8 mouse cellular contexts compared by ENCODE assay signal in the genomic region with DNA sequence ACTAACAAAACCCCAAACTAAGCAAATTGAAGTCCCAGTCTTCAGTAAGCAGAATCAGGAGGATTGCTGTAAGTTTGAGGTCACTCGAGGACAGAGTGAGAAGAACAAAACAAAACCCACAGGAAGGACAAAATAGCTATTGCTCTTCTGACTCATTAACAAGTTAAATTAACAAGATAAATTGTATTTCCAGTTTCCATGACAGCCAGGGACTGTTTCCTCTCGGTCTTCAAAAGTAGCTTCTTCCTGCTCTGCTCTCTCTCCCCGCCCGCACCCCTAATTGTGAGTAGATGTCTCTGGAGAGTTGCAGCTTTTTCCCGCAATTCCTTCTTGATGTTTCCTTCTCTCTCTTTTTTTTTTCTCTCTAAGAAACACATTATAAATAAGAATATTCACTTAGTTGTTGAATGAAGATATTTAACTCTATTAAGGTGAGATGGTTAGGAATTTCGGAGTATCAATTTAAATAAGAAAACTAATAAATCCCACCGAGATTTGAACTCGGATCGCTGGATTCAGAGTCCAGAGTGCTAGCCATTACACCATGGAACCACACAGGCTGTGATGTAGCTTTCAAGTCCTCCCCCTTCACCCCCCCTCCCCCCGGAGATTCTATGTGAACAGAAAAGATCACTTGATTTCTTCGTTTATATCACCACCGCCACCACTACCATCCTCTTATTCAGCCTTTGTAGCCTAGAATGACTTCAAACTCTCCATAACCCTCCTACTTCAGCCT. TPM values are rescaled to one million over a fixed set of nuclear protein-coding genes. Genes with fewer than 3 reads are reported as not detected.
DNase-seq lines count a peak whose midpoint lies in the region; ATAC-seq lines count a peak whose summit lies in the region.

No protein-coding gene starts in this region.

- H3K36me3 ChIP-seq in forebrain, embryonic 10.5 days (replicated peaks), result no peaks in the 10 kb centered on the region

- peak overlapping the region; percentile 58 for H3K4me3 ChIP-seq in forebrain, embryonic 10.5 days

- DNase-seq in cerebellum, postnatal 14 days, result peak; percentile 28 to 50
- no peak for DNase-seq in cerebellum, adult 18-20 months
- peak; percentile 78 for DNase-seq in forebrain, embryonic 10.5 days (ENCODE audit: extremely low spot score, low spot score)
- peak; percentile 70 for DNase-seq in liver
- DNase-seq in retina, postnatal 1 day, result peak; percentile 78
- DNase-seq in right cerebral cortex, postnatal 36 days (ENCODE audit: low spot score in 2 of 2), result no peak
- no peak for DNase-seq in urinary bladder, postnatal 14 days (ENCODE audit: low spot score)

- no peaks in the 10 kb centered on the region for H3K9me3 ChIP-seq in forebrain, embryonic 10.5 days

- no peak overlapping the region for H3K27ac ChIP-seq in forebrain, embryonic 10.5 days

- 2% methylated on average over 12 of the region's 12 CpGs for WGBS in forebrain, embryonic 10.5 days

- peaks cover 37% of the 10 kb centered on the region for H3K4me1 ChIP-seq in forebrain, embryonic 10.5 days

- H3K27me3 ChIP-seq in forebrain, embryonic 10.5 days (ENCODE audit: poor library complexity, severe bottlenecking), result peaks cover 75% of the 10 kb centered on the region

- peak; percentile 71 for ATAC-seq in CD4-positive, CD25-positive, alpha-beta regulatory T cell, adult 4 months

RNA-seq across cellular contexts. Expression of a gene that starts 13.3 kb away (rescaled TPM):
- polyA plus RNA-seq in CD4-positive, CD25-positive, alpha-beta regulatory T cell, adult 4 months (2017; shearing (Covaris generic)), result under 1 TPM in 1 of 2 experiments, not detected in 1; 0.74 TPM
- polyA plus RNA-seq in forebrain, embryonic 10.5 days (2016; fragmentation: Nextera tagmentation; extraction: Ambion mirVana), result 0.26 and 0.41 TPM in 2 replicates

RNA-seq across cellular contexts. Expression of a gene that starts 15.3 kb away (rescaled TPM):
- not detected for polyA plus RNA-seq in CD4-positive, CD25-positive, alpha-beta regulatory T cell, adult 4 months (2017; shearing (Covaris generic))
- polyA plus RNA-seq in forebrain, embryonic 10.5 days (2016; fragmentation: Nextera tagmentation; extraction: Ambion mirVana), result 0.09 TPM in 1 of 2 replicates, not detected in the other

RNA-seq across cellular contexts. Expression of a gene that starts 39.1 kb away (rescaled TPM):
- polyA plus RNA-seq in CD4-positive, CD25-positive, alpha-beta regulatory T cell, adult 4 months (2017; shearing (Covaris generic)), result not detected
- 12.1 and 14.3 TPM in 2 replicates for polyA plus RNA-seq in forebrain, embryonic 10.5 days (2016; fragmentation: Nextera tagmentation; extraction: Ambion mirVana)

RNA-seq across cellular contexts. Expression of a gene that starts 39.4 kb away (rescaled TPM):
- polyA plus RNA-seq in CD4-positive, CD25-positive, alpha-beta regulatory T cell, adult 4 months (2017; shearing (Covaris generic)), result 1 to 10 TPM in 1 of 2 experiments, not detected in 1; 4.8 TPM
- polyA plus RNA-seq in forebrain, embryonic 10.5 days (2016; fragmentation: Nextera tagmentation; extraction: Ambion mirVana), result 6.4 and 7.7 TPM in 2 replicates

RNA-seq across cellular contexts. Expression of a gene that starts 44.9 kb away (rescaled TPM):
- 1 to 10 TPM; 5.4 to 6.7 TPM for polyA plus RNA-seq in CD4-positive, CD25-positive, alpha-beta regulatory T cell, adult 4 months (2017; shearing (Covaris generic))
- polyA plus RNA-seq in forebrain, embryonic 10.5 days (2016; fragmentation: Nextera tagmentation; extraction: Ambion mirVana), result 53.1 and 58.6 TPM in 2 replicates

Comparison
In these comparisons a context has a peak if more than half of its experiments do, and no peak if none do; other contexts are left out.
1. DNase-seq: peak in cerebellum, postnatal 14 days (2 of 2), forebrain, embryonic 10.5 days (single experiment), liver (single experiment) and retina, postnatal 1 day (single experiment); none in cerebellum, adult 18-20 months (0 of 2), right cerebral cortex, postnatal 36 days (0 of 2) and urinary bladder, postnatal 14 days (single experiment).
2. RNA of a gene that starts 39.1 kb away (polyA plus RNA-seq): 12.1 to 14.3 TPM in forebrain, embryonic 10.5 days; not detected in CD4-positive, CD25-positive, alpha-beta regulatory T cell, adult 4 months; every median in the first group is over 10 times any median in the second.